Mouse (Mus musculus): ENCODE measurements around the gene AL732309.1. TPM values are rescaled to one million over a fixed set of nuclear protein-coding genes. Genes with fewer than 3 reads are reported as not detected.

AL732309.1 gene
- total and polyA plus RNA-seq, 3 experiments, result 4.8 to 11.5 TPM; not detected in 1

- TF ChIP-seq USF1 (IDR thresholded peaks at IDR 0.05; ENCODE audit: low read depth, low read length) (no peak), MYC (IDR thresholded peaks at IDR 0.05; ENCODE audit: low read depth, low read length) (no peak), HCFC1 (IDR thresholded peaks at IDR 0.05; ENCODE audit: low read depth, low read length) (peak; percentile 49), UBTF (IDR thresholded peaks at IDR 0.05; ENCODE audit: borderline replicate concordance, insufficient read depth, low read depth, low read length) (no peak), E2F4 (IDR thresholded peaks at IDR 0.05; ENCODE audit: borderline replicate concordance, low read depth, low read length) (no peak), TAL1 (IDR thresholded peaks at IDR 0.05; ENCODE audit: low read length) (no peak), ZC3H11A (IDR thresholded peaks at IDR 0.05; ENCODE audit: low read depth, low read length) (no peak), MEF2A (IDR thresholded peaks at IDR 0.05; ENCODE audit: extremely low read depth, insufficient replicate concordance, low read depth, low read length, poor library complexity, severe bottlenecking) (no peak), MYB (IDR thresholded peaks at IDR 0.05; ENCODE audit: low read depth, low read length) (no peak), SIN3A (IDR thresholded peaks at IDR 0.05; ENCODE audit: low read length) (peak; percentile 26), NRF1 (IDR thresholded peaks at IDR 0.05; ENCODE audit: insufficient read depth, low read depth, low read length, poor library complexity, severe bottlenecking) (peak; percentile 82), POLR2AphosphoS5 (IDR thresholded peaks at IDR 0.05; ENCODE audit: borderline replicate concordance, low read depth, low read length) (no peak), MAZ (IDR thresholded peaks at IDR 0.05; ENCODE audit: low read depth, low read length) (no peak; the same call in 1 of the 2 replicates), NELFE (IDR thresholded peaks at IDR 0.05; ENCODE audit: low read depth, low read length) (peak; percentile 54), TBP (IDR thresholded peaks at IDR 0.05; ENCODE audit: low read depth, low read length) (peak; percentile 52), SMC3 (IDR thresholded peaks at IDR 0.05; ENCODE audit: low read depth, low read length) (no peak), BHLHE40 (IDR thresholded peaks at IDR 0.05; ENCODE audit: borderline replicate concordance, low read depth, low read length) (no peak), ZNF384 (IDR thresholded peaks at IDR 0.05; ENCODE audit: low read depth, low read length) (no peak)
Observed at GRCm38 (mm10) chr2:25240723-25241437, 5.8 kb downstream of the AL732309.1 start (continued).

- no peak for DNase-seq (ENCODE audit: low read depth, low spot score)
- no peaks in the 10 kb centered on the region for H3K36me3 ChIP-seq (ENCODE audit: control insufficient read depth in 1 of 2, insufficient read depth in 2 of 2, low read length in 2 of 2)
- TF ChIP-seq ZMIZ1 (IDR thresholded peaks at IDR 0.05; ENCODE audit: low read depth, low read length) (no peak), TBP (IDR thresholded peaks at IDR 0.05; ENCODE audit: low read depth, low read length) (no peak), ZKSCAN1 (IDR thresholded peaks at IDR 0.05; ENCODE audit: low read depth, low read length) (no peak), EP300 (IDR thresholded peaks at IDR 0.05; ENCODE audit: low read depth in 1 of 2, low read length in 2 of 2) (no peak), CTCF (IDR thresholded peaks at IDR 0.05 in 2 of 3, conservative IDR thresholded peaks at IDR 0.05 in 1 of 3; ENCODE audit: control insufficient read depth in 1 of 3, insufficient read depth in 1 of 3, low read depth in 2 of 3, low read length in 3 of 3, poor library complexity in 1 of 3, severe bottlenecking in 1 of 3) (no peak), ZC3H11A (IDR thresholded peaks at IDR 0.05; ENCODE audit: low read depth, low read length) (no peak), POLR2AphosphoS2 (IDR thresholded peaks at IDR 0.05; ENCODE audit: low read length) (no peak), RCOR1 (IDR thresholded peaks at IDR 0.05; ENCODE audit: low read depth, low read length) (no peak), CHD2 (IDR thresholded peaks at IDR 0.05; ENCODE audit: low read length) (no peak), SIN3A (IDR thresholded peaks at IDR 0.05; ENCODE audit: low read length) (no peak)
- H3K9me3 ChIP-seq (replicated peaks; ENCODE audit: insufficient read depth, low read length), result no peaks in the 10 kb centered on the region
- peak overlapping the region; percentile 30 for H3K9ac ChIP-seq (ENCODE audit: control insufficient read depth, low read depth, low read length, poor library complexity, severe bottlenecking)
- no peaks in the 10 kb centered on the region; the same call in 1 of the 2 replicates for H3K79me2 ChIP-seq (ENCODE audit: control insufficient read depth, insufficient read depth, low read length, poor library complexity)
- peaks cover 0 to 21% of the 10 kb centered on the region in 2 experiments; a peak in 3 of 4 replicates for H3K4me1 ChIP-seq (ENCODE audit: control insufficient read depth in 1 of 2, insufficient read depth in 2 of 2, low read length in 2 of 2)
- no peak overlapping the region for H3K27ac ChIP-seq (ENCODE audit: control insufficient read depth, low read depth, low read length)
- H3K27me3 ChIP-seq (ENCODE audit: control insufficient read depth in 1 of 2, insufficient read depth in 2 of 2, low read length in 2 of 2), result no peaks in the 10 kb centered on the region
- H3K4me3 ChIP-seq (ENCODE audit: control insufficient read depth in 1 of 2, insufficient read depth in 1 of 2, low read depth in 2 of 2, low read length in 2 of 2), result peak overlapping the region; percentile 57 to 64
Observed at GRCm38 (mm10) chr2:25240310-25240709, 6.4 kb downstream of the AL732309.1 start.
